Comparison of ENCODE assay signal across 8 mouse cellular contexts in genomic region chr19:8736160-8736467, GRCm38 (mm10). TPM values are rescaled to one million over a fixed set of nuclear protein-coding genes. Genes with fewer than 3 reads are reported as not detected.
DNase-seq lines count a peak whose midpoint lies in the region; ATAC-seq and TF ChIP-seq lines count a peak whose summit lies in the region.

No protein-coding gene starts in this region.

- H3K4me3 ChIP-seq in erythroblast, embryonic 14.5 days (replicated peaks): peak overlapping the region; percentile 85
- peak overlapping the region; percentile 90 for H3K4me3 ChIP-seq in C2C12 (ENCODE audit: insufficient read depth, poor library complexity, severe bottlenecking)
- peak overlapping the region; percentile 88 for H3K4me3 ChIP-seq in forebrain, embryonic 10.5 days
- peak overlapping the region; percentile 93 for H3K4me3 ChIP-seq in liver, embryonic 13.5 days (replicated peaks)

- peaks cover 35% of the 10 kb centered on the region for H3K79me2 ChIP-seq in C2C12 (ENCODE audit: control insufficient read depth, insufficient read depth)

- peak overlapping the region; percentile 92 for H3K4me2 ChIP-seq in liver, embryonic 13.5 days

- DNase-seq in forebrain, embryonic 10.5 days (ENCODE audit: extremely low spot score, low spot score): no peak
- DNase-seq in liver, embryonic 13.5 days: no peak
- DNase-seq in retina, embryonic 14.5 days (ENCODE audit: low spot score): no peak
- no peak for DNase-seq in left cerebral cortex, postnatal 10 days (ENCODE audit: extremely low spot score in 1 of 2, low spot score in 2 of 2)
- DNase-seq in gastrocnemius, postnatal 10 days: no peak

- H3K4me1 ChIP-seq in erythroblast, embryonic 14.5 days (ENCODE audit: control insufficient read depth): peaks cover 45% of the 10 kb centered on the region
- H3K4me1 ChIP-seq in forebrain, embryonic 10.5 days: peaks cover 30% of the 10 kb centered on the region
- peaks cover 43% of the 10 kb centered on the region for H3K4me1 ChIP-seq in liver, embryonic 13.5 days (replicated peaks)

- H3K27me3 ChIP-seq in erythroblast, embryonic 14.5 days (ENCODE audit: control insufficient read depth): peaks cover 16% of the 10 kb centered on the region
- H3K27me3 ChIP-seq in C2C12 (ENCODE audit: control insufficient read depth, insufficient read depth, insufficient read length): no peaks in the 10 kb centered on the region
- H3K27me3 ChIP-seq in forebrain, embryonic 10.5 days (ENCODE audit: poor library complexity, severe bottlenecking): no peaks in the 10 kb centered on the region
- peaks cover 3% of the 10 kb centered on the region; the same call in 1 of the 2 replicates for H3K27me3 ChIP-seq in liver, embryonic 13.5 days

- TF ChIP-seq CTCF in C2C12 (IDR thresholded peaks at IDR 0.05; ENCODE audit: control insufficient read depth, insufficient read depth, insufficient read length): no peak

- peaks cover 24% of the 10 kb centered on the region for H3K79me3 ChIP-seq in C2C12 (ENCODE audit: low read depth)

- peaks cover 42% of the 10 kb centered on the region for H3K36me3 ChIP-seq in erythroblast, embryonic 14.5 days (ENCODE audit: control insufficient read depth)
- H3K36me3 ChIP-seq in C2C12 (ENCODE audit: control insufficient read depth, insufficient read depth): peaks cover 39% of the 10 kb centered on the region
- H3K36me3 ChIP-seq in forebrain, embryonic 10.5 days (replicated peaks): peaks cover 41% of the 10 kb centered on the region
- peaks cover 40% of the 10 kb centered on the region for H3K36me3 ChIP-seq in liver, embryonic 13.5 days

- ATAC-seq in erythroblast, adult 5-6 weeks (replicated peaks; ENCODE audit: low FRiP score, poor library complexity, severe bottlenecking): no peak
- ATAC-seq in liver, embryonic 13.5 days (ENCODE audit: low read depth): peak; percentile 47

- WGBS in forebrain, embryonic 10.5 days: 3% methylated on average over 11 of the region's 11 CpGs
- WGBS in liver, embryonic 13.5 days (ENCODE audit: insufficient replicate concordance): 1% methylated on average over 11 of the region's 11 CpGs

- peak overlapping the region; percentile 85 for H3K9ac ChIP-seq in liver, embryonic 13.5 days

- intact Hi-C loops in left cerebral cortex, postnatal 10 days (cut with DNase I): no loop called here

- H3K27ac ChIP-seq in forebrain, embryonic 10.5 days: peak overlapping the region; percentile 88
- H3K27ac ChIP-seq in liver, embryonic 13.5 days: peak overlapping the region; percentile 80

- peaks cover 6% of the 10 kb centered on the region for H3K9me3 ChIP-seq in erythroblast, embryonic 14.5 days (ENCODE audit: control insufficient read depth, low read length)
- no peaks in the 10 kb centered on the region for H3K9me3 ChIP-seq in forebrain, embryonic 10.5 days
- no peaks in the 10 kb centered on the region for H3K9me3 ChIP-seq in liver, embryonic 13.5 days (replicated peaks)

- H3ac ChIP-seq in C2C12 (ENCODE audit: control insufficient read depth, insufficient read length, low read depth): peak overlapping the region; percentile 65

TF ChIP-seq in C2C12, 6 proteins besides CTCF, POLR2A, EP300 and RAD21:
- TF ChIP-seq CEBPB (IDR thresholded peaks at IDR 0.05; ENCODE audit: low read depth) (no peak), MYOG (IDR thresholded peaks at IDR 0.05; ENCODE audit: control insufficient read depth, extremely low read depth, insufficient read length) (no peak), MYOD1 (IDR thresholded peaks at IDR 0.05; ENCODE audit: control insufficient read depth, insufficient read length, low read depth) (no peak), MAX (IDR thresholded peaks at IDR 0.05) (no peak), USF1 (IDR thresholded peaks at IDR 0.05; ENCODE audit: low read depth) (no peak), FOSL1 (IDR thresholded peaks at IDR 0.05; ENCODE audit: insufficient read depth, low read length, poor library complexity, severe bottlenecking) (no peak)

RNA-seq across cellular contexts. Expression of gene Wdr74, which starts 0.5 kb away (rescaled TPM):
- polyA plus RNA-seq in erythroblast, embryonic 14.5 days (2012): 1.7 and 2.5 TPM in 2 replicates
- total RNA-seq in erythroblast, adult 5-6 weeks (2015; ENCODE audit: low replicate concordance): 7.9 and 61.9 TPM in 2 replicates
- total RNA-seq in erythroblast, adult 5-6 weeks (2017; ENCODE audit: low replicate concordance): 15.3 and 18.3 TPM in 2 replicates
- 116 TPM for polyA plus RNA-seq in C2C12 (2012; fragmentation: generic; extraction: Trizol)
- polyA plus RNA-seq in forebrain, embryonic 10.5 days (2016; fragmentation: Nextera tagmentation; extraction: Ambion mirVana): 120 and 126 TPM in 2 replicates
- polyA plus RNA-seq in liver, embryonic 13.5 days (2015; fragmentation: Nextera tagmentation; extraction: Ambion mirVana): 80.8 and 81.6 TPM in 2 replicates
- 10 to 100 TPM; 47.3 to 47.4 TPM for total RNA-seq in left cerebral cortex, postnatal 10 days (2021)
- total RNA-seq in gastrocnemius, postnatal 10 days (2021): 10 to 100 TPM; 26.5 to 27.4 TPM

RNA-seq across cellular contexts. Expression of gene 1700092M07Rik, which starts 4.4 kb away (rescaled TPM):
- polyA plus RNA-seq in erythroblast, embryonic 14.5 days (2012): not detected in 2 replicates
- not detected in 2 replicates for total RNA-seq in erythroblast, adult 5-6 weeks (2015; ENCODE audit: low replicate concordance)
- total RNA-seq in erythroblast, adult 5-6 weeks (2017; ENCODE audit: low replicate concordance): not detected in 2 replicates
- 1.7 TPM for polyA plus RNA-seq in C2C12 (2012; fragmentation: generic; extraction: Trizol)
- polyA plus RNA-seq in forebrain, embryonic 10.5 days (2016; fragmentation: Nextera tagmentation; extraction: Ambion mirVana): 3.4 and 3.7 TPM in 2 replicates
- polyA plus RNA-seq in liver, embryonic 13.5 days (2015; fragmentation: Nextera tagmentation; extraction: Ambion mirVana): 0.81 and 1.3 TPM in 2 replicates
- total RNA-seq in left cerebral cortex, postnatal 10 days (2021): 1 to 10 TPM; 1.3 to 2.2 TPM
- under 1 TPM in 1 of 2 experiments, not detected in 1; 0.65 TPM for total RNA-seq in gastrocnemius, postnatal 10 days (2021)

RNA-seq across cellular contexts. Expression of gene Stx5a, which starts 5.1 kb away (rescaled TPM):
- 3.3 and 3.6 TPM in 2 replicates for polyA plus RNA-seq in erythroblast, embryonic 14.5 days (2012)
- 105 and 119 TPM in 2 replicates for total RNA-seq in erythroblast, adult 5-6 weeks (2015; ENCODE audit: low replicate concordance)
- 161 and 226 TPM in 2 replicates for total RNA-seq in erythroblast, adult 5-6 weeks (2017; ENCODE audit: low replicate concordance)
- polyA plus RNA-seq in C2C12 (2012; fragmentation: generic; extraction: Trizol): 32.9 TPM
- polyA plus RNA-seq in forebrain, embryonic 10.5 days (2016; fragmentation: Nextera tagmentation; extraction: Ambion mirVana): 86.8 and 87.8 TPM in 2 replicates
- 48.2 and 51.9 TPM in 2 replicates for polyA plus RNA-seq in liver, embryonic 13.5 days (2015; fragmentation: Nextera tagmentation; extraction: Ambion mirVana)
- 10 to 100 TPM; 68.1 to 69.0 TPM for total RNA-seq in left cerebral cortex, postnatal 10 days (2021)
- total RNA-seq in gastrocnemius, postnatal 10 days (2021): 10 to 100 TPM; 35.6 to 46.3 TPM

RNA-seq across cellular contexts. Expression of gene Slc3a2, which starts 12.9 kb away (rescaled TPM):
- 33.5 and 37.4 TPM in 2 replicates for polyA plus RNA-seq in erythroblast, embryonic 14.5 days (2012)
- total RNA-seq in erythroblast, adult 5-6 weeks (2015; ENCODE audit: low replicate concordance): 150 and 218 TPM in 2 replicates
- total RNA-seq in erythroblast, adult 5-6 weeks (2017; ENCODE audit: low replicate concordance): 337 and 409 TPM in 2 replicates
- 207 TPM for polyA plus RNA-seq in C2C12 (2012; fragmentation: generic; extraction: Trizol)
- 136 and 149 TPM in 2 replicates for polyA plus RNA-seq in forebrain, embryonic 10.5 days (2016; fragmentation: Nextera tagmentation; extraction: Ambion mirVana)
- 118 and 128 TPM in 2 replicates for polyA plus RNA-seq in liver, embryonic 13.5 days (2015; fragmentation: Nextera tagmentation; extraction: Ambion mirVana)
- total RNA-seq in left cerebral cortex, postnatal 10 days (2021): 100 to 1,000 TPM; 195 to 198 TPM
- total RNA-seq in gastrocnemius, postnatal 10 days (2021): 10 to 100 TPM; 29.4 to 36.7 TPM

RNA-seq across cellular contexts. Expression of gene Nxf1, which starts 20.8 kb away (rescaled TPM):
- 2.9 and 3.0 TPM in 2 replicates for polyA plus RNA-seq in erythroblast, embryonic 14.5 days (2012)
- 135 and 146 TPM in 2 replicates for total RNA-seq in erythroblast, adult 5-6 weeks (2015; ENCODE audit: low replicate concordance)
- total RNA-seq in erythroblast, adult 5-6 weeks (2017; ENCODE audit: low replicate concordance): 35.0 and 81.7 TPM in 2 replicates
- polyA plus RNA-seq in C2C12 (2012; fragmentation: generic; extraction: Trizol): 78.5 TPM
- 254 and 275 TPM in 2 replicates for polyA plus RNA-seq in forebrain, embryonic 10.5 days (2016; fragmentation: Nextera tagmentation; extraction: Ambion mirVana)
- 93.3 and 104 TPM in 2 replicates for polyA plus RNA-seq in liver, embryonic 13.5 days (2015; fragmentation: Nextera tagmentation; extraction: Ambion mirVana)
- 10 to 100 TPM; 72.7 to 76.2 TPM for total RNA-seq in left cerebral cortex, postnatal 10 days (2021)
- total RNA-seq in gastrocnemius, postnatal 10 days (2021): 10 to 100 TPM; 40.8 to 61.8 TPM

Comparison
In these comparisons a context has a peak if more than half of its experiments do, and no peak if none do; other contexts are left out.
1. RNA of gene Wdr74, which starts 0.5 kb away (polyA plus RNA-seq): 120 to 126 TPM in forebrain, embryonic 10.5 days, 116 TPM in C2C12 (single experiment) and 80.8 to 81.6 TPM in liver, embryonic 13.5 days; 1.7 to 2.5 TPM in erythroblast, embryonic 14.5 days; every median in the first group is over 10 times any median in the second.
2. Peak in every context shown above with its lines, with median percentiles within 50 percentile points of each other: H3K4me3 ChIP-seq.